Mouse (Mus musculus): ENCODE measurements around the gene Xaf1. TPM values are rescaled to one million over a fixed set of nuclear protein-coding genes. Genes with fewer than 3 reads are reported as not detected.

The Xaf1 gene
- polyA plus RNA-seq, 1 experiment from 2014 or later: 5.4 TPM

DNA sequence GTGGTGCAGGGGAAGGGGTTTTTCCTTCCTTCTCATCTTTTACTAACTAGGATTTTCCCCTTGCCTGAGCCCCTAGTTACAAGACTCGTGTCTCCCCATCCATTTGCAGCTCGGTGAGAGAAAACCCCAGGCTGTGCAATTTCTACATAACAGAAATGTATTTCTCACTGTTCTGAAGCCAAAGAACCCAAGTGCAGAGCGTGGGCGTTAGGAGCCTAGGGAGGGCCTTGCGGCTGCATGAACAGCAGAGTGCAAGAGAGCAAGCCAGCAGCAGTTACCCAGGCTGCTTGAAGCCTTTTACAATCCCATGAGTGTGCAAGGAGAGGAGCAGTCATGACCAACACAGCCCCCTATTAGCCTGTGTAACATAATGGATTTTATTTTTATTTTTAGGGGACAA lies 6.0 kb downstream of the Xaf1 start:
- Histone ChIP-seq H3K4me3 (ENCODE audit: low read length) (no peak overlapping the region), H3K36me3 (ENCODE audit: control insufficient read depth, insufficient read depth, low read length) (no peaks in the 10 kb centered on the region), H3K4me2 (ENCODE audit: low read depth, low read length) (no peak overlapping the region), H3K4me1 (ENCODE audit: control insufficient read depth, insufficient read depth, low read length) (no peaks in the 10 kb centered on the region), H3K9me3 (ENCODE audit: control insufficient read depth, low read length) (no peaks in the 10 kb centered on the region), H3K9ac (ENCODE audit: low read depth, low read length) (no peak overlapping the region), H3K27me3 (replicated peaks; ENCODE audit: control insufficient read depth, insufficient read depth, low read length) (no peaks in the 10 kb centered on the region), H3K27ac (ENCODE audit: low read length) (no peak overlapping the region)
- no peak for ATAC-seq
- 88% methylated on average over 5 of the region's 5 CpGs for WGBS

GRCm38 (mm10) chr11:72308982-72309381 lies 7.6 kb downstream of the Xaf1 start:
- H3K36me3 ChIP-seq (ENCODE audit: control insufficient read depth, insufficient read depth, low read length): no peaks in the 10 kb centered on the region
- H3K9me3 ChIP-seq (ENCODE audit: control insufficient read depth, low read length): no peaks in the 10 kb centered on the region
- no peak overlapping the region for H3K4me2 ChIP-seq (ENCODE audit: low read depth, low read length)
- H3K27me3 ChIP-seq (replicated peaks; ENCODE audit: control insufficient read depth, insufficient read depth, low read length): peaks cover 6% of the 10 kb centered on the region
- no peak overlapping the region for H3K4me3 ChIP-seq (ENCODE audit: low read length)
- WGBS: 44% methylated on average over 2 of the region's 2 CpGs
- no peak overlapping the region for H3K27ac ChIP-seq (ENCODE audit: low read length)
- no peak overlapping the region for H3K9ac ChIP-seq (ENCODE audit: low read depth, low read length)
- ATAC-seq: no peak
- H3K4me1 ChIP-seq (ENCODE audit: control insufficient read depth, insufficient read depth, low read length): no peaks in the 10 kb centered on the region

- no peaks in the 10 kb centered on the region for H3K9me3 ChIP-seq (ENCODE audit: control insufficient read depth, low read length)
- no peak for ATAC-seq
- H3K27ac ChIP-seq (ENCODE audit: low read length): no peak overlapping the region
- 71% methylated on average over 4 of the region's 4 CpGs for WGBS
- H3K27me3 ChIP-seq (replicated peaks; ENCODE audit: control insufficient read depth, insufficient read depth, low read length): peaks cover 18% of the 10 kb centered on the region
- no peak overlapping the region for H3K4me3 ChIP-seq (ENCODE audit: low read length)
- no peak overlapping the region for H3K9ac ChIP-seq (ENCODE audit: low read depth, low read length)
- no peaks in the 10 kb centered on the region for H3K36me3 ChIP-seq (ENCODE audit: control insufficient read depth, insufficient read depth, low read length)
- H3K4me1 ChIP-seq (ENCODE audit: control insufficient read depth, insufficient read depth, low read length): no peaks in the 10 kb centered on the region
- no peak overlapping the region for H3K4me2 ChIP-seq (ENCODE audit: low read depth, low read length)
These were observed 9.1 kb downstream of the Xaf1 start for GRCm38 (mm10) chr11:72310491-72310890.

GRCm38 (mm10) chr11:72311355-72312001 lies 10.0 kb downstream of the Xaf1 start:
- no peak overlapping the region for H3K27ac ChIP-seq (ENCODE audit: low read length)
- ATAC-seq: no peak
- 75% methylated on average over 10 of the region's 10 CpGs for WGBS
- H3K4me2 ChIP-seq (ENCODE audit: low read depth, low read length): no peak overlapping the region
- H3K4me1 ChIP-seq (ENCODE audit: control insufficient read depth, insufficient read depth, low read length): no peaks in the 10 kb centered on the region
- H3K36me3 ChIP-seq (ENCODE audit: control insufficient read depth, insufficient read depth, low read length): no peaks in the 10 kb centered on the region
- H3K4me3 ChIP-seq (ENCODE audit: low read length): no peak overlapping the region
- H3K9me3 ChIP-seq (ENCODE audit: control insufficient read depth, low read length): no peaks in the 10 kb centered on the region
- H3K27me3 ChIP-seq (replicated peaks; ENCODE audit: control insufficient read depth, insufficient read depth, low read length): peaks cover 18% of the 10 kb centered on the region
- no peak overlapping the region for H3K9ac ChIP-seq (ENCODE audit: low read depth, low read length)

DNA sequence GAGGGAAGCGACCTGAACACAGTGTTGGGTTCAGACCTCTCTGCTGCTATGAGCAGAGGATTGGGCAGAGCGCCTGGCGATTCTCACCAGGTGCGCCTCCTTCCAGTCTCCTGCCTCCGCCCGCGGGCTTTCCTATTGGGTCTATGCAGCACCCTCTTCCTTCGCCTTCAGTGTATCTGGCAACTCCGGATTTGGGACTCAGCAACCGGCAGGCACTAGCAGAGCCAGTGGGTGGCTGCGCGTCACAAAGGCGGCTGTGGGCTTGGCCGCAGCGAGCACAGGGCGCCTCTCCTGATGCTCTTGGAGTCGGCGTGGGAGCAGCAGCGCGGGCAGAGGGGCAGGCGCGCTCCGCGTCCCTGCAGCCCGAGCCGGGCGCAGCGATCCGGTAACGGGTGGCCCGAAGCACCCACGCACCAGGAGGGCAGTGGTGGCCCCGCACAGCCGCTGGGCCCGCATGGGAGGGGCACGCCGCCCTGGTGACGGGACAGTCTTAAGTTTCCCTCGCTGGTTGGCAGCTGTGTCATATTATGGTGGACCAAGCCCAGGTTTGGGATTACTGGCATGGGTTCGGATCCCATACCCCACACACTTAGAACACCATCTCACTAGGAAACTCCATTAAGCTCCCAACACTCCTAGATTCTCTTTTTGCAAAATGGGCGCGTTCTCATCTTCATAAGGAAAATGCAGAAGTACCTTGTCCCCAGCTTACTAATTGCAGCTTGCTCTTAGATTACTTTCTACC lies 12.9 kb downstream of the Xaf1 start, which contains the start of gene Fbxo39:
Gene Fbxo39 (plus strand): TSS at position 294 of the 745 bp plus-strand sequence.
- Histone ChIP-seq H3K27me3 (replicated peaks; ENCODE audit: control insufficient read depth, insufficient read depth, low read length) (peaks cover 18% of the 10 kb centered on the region), H3K4me3 (ENCODE audit: low read length) (peak within 1 kb of the TSS; percentile 9), H3K36me3 (ENCODE audit: control insufficient read depth, insufficient read depth, low read length) (no peaks in the 10 kb centered on the region), H3K9me3 (ENCODE audit: control insufficient read depth, low read length) (no peaks in the 10 kb centered on the region), H3K9ac (ENCODE audit: low read depth, low read length) (no peak within 1 kb of the TSS), H3K27ac (ENCODE audit: low read length) (no peak within 1 kb of the TSS), H3K4me1 (ENCODE audit: control insufficient read depth, insufficient read depth, low read length) (no peaks in the 10 kb centered on the region), H3K4me2 (ENCODE audit: low read depth, low read length) (peak within 1 kb of the TSS; percentile 38)
- no peak for ATAC-seq
- 11% methylated on average over 42 of the region's 42 CpGs for WGBS

DNA sequence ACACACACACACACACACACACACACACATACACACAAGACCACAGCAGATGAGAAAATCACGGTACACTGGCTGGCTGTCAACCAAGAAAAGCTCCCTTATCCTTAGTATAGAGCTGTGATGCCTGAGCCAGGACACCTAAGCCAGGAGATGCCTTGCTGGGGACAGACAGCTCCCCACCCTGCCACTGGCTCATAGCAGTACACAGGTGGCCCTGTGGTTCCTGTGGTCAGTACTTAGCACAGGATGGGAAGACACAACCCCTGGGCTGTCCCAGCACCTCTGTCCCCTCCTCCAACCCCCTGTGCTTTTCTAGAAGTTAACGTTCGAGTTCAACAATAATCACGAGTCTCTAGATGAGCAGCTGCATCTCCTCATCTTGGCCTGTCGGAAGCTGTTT lies 16.6 kb downstream of the Xaf1 start:
- no peaks in the 10 kb centered on the region for H3K36me3 ChIP-seq (ENCODE audit: control insufficient read depth, insufficient read depth, low read length)
- H3K27ac ChIP-seq (ENCODE audit: low read length): no peak overlapping the region
- no peaks in the 10 kb centered on the region for H3K4me1 ChIP-seq (ENCODE audit: control insufficient read depth, insufficient read depth, low read length)
- ATAC-seq: no peak
- peaks cover 15% of the 10 kb centered on the region for H3K27me3 ChIP-seq (replicated peaks; ENCODE audit: control insufficient read depth, insufficient read depth, low read length)
- no peak overlapping the region for H3K9ac ChIP-seq (ENCODE audit: low read depth, low read length)
- H3K4me3 ChIP-seq (ENCODE audit: low read length): no peak overlapping the region
- H3K4me2 ChIP-seq (ENCODE audit: low read depth, low read length): no peak overlapping the region
- WGBS: 59% methylated on average over 5 of the region's 5 CpGs
- H3K9me3 ChIP-seq (ENCODE audit: control insufficient read depth, low read length): no peaks in the 10 kb centered on the region

- Histone ChIP-seq H3K9me3 (ENCODE audit: control insufficient read depth, low read length) (no peaks in the 10 kb centered on the region), H3K4me3 (ENCODE audit: low read length) (no peak overlapping the region), H3K27ac (ENCODE audit: low read length) (no peak overlapping the region), H3K4me1 (ENCODE audit: control insufficient read depth, insufficient read depth, low read length) (no peaks in the 10 kb centered on the region), H3K36me3 (ENCODE audit: control insufficient read depth, insufficient read depth, low read length) (no peaks in the 10 kb centered on the region), H3K4me2 (ENCODE audit: low read depth, low read length) (no peak overlapping the region), H3K9ac (ENCODE audit: low read depth, low read length) (no peak overlapping the region), H3K27me3 (replicated peaks; ENCODE audit: control insufficient read depth, insufficient read depth, low read length) (no peaks in the 10 kb centered on the region)
- 63% methylated on average over 3 of the region's 3 CpGs for WGBS
- no peak for ATAC-seq
These were observed 23.0 kb downstream of the Xaf1 start for GRCm38 (mm10) chr11:72324431-72324830.

DNA sequence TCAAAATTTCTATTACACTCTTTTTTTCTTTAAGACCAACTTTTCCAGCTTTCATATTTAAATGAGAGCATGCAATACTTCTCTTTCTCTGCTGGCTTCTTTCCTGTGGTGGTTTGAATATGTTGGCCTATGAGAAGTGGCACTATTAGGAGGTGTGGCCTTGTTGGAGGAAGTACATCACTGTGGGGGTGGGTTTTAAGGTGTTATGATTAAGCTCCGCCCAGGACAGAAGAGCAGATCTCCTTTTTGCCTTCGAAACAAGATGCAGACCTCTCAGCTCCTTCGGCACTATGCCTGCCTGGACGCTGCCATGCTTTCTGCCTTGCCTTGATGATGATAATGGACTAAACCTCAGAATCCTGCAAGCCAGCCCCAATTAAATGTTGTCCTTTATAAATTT lies 24.3 kb downstream of the Xaf1 start:
- H3K36me3 ChIP-seq (ENCODE audit: control insufficient read depth, insufficient read depth, low read length): no peaks in the 10 kb centered on the region
- H3K4me1 ChIP-seq (ENCODE audit: control insufficient read depth, insufficient read depth, low read length): no peaks in the 10 kb centered on the region
- H3K4me2 ChIP-seq (ENCODE audit: low read depth, low read length): no peak overlapping the region
- H3K27me3 ChIP-seq (replicated peaks; ENCODE audit: control insufficient read depth, insufficient read depth, low read length): no peaks in the 10 kb centered on the region
- WGBS: 82% methylated on average over 4 of the region's 4 CpGs
- H3K4me3 ChIP-seq (ENCODE audit: low read length): no peak overlapping the region
- no peak overlapping the region for H3K9ac ChIP-seq (ENCODE audit: low read depth, low read length)
- ATAC-seq: no peak
- no peak overlapping the region for H3K27ac ChIP-seq (ENCODE audit: low read length)
- no peaks in the 10 kb centered on the region for H3K9me3 ChIP-seq (ENCODE audit: control insufficient read depth, low read length)

- Histone ChIP-seq H3K9me3 (ENCODE audit: control insufficient read depth, low read length) (no peaks in the 10 kb centered on the region), H3K4me3 (ENCODE audit: low read length) (no peak overlapping the region), H3K27me3 (replicated peaks; ENCODE audit: control insufficient read depth, insufficient read depth, low read length) (no peaks in the 10 kb centered on the region), H3K9ac (ENCODE audit: low read depth, low read length) (no peak overlapping the region), H3K36me3 (ENCODE audit: control insufficient read depth, insufficient read depth, low read length) (no peaks in the 10 kb centered on the region), H3K4me2 (ENCODE audit: low read depth, low read length) (no peak overlapping the region), H3K4me1 (ENCODE audit: control insufficient read depth, insufficient read depth, low read length) (no peaks in the 10 kb centered on the region), H3K27ac (ENCODE audit: low read length) (no peak overlapping the region)
- no peak for ATAC-seq
- 77% methylated on average over 9 of the region's 9 CpGs for WGBS
These were observed 31.7 kb downstream of the Xaf1 start for GRCm38 (mm10) chr11:72332951-72333667.
